Mouse (Mus musculus) neural tube, embryonic 11.5 days (tissue): ENCODE results near the gene Luc7l2. TPM values are rescaled to one million over a fixed set of nuclear protein-coding genes. Genes with fewer than 3 reads are reported as not detected.

ENCODE experiments used
- ATAC-seq: fragments of 200-750 bp; cut with Nextera tagmentation; 2 replicates; pipeline ENCODE4 v1.8.0; 2017; ENCODE audit warnings: moderate number of reproducible peaks, mild to moderate bottlenecking, moderate TSS enrichment, moderate library complexity; ENCODE audit not compliant: insufficient read depth, low FRiP score, low TSS enrichment
- DNase-seq: peaks from one replicate; pipeline ENCODE4 v3.0.0-alpha.2; 2015; ENCODE audit warnings: low spot score
- H3K27ac ChIP-seq: fragments of 300-500 bp; sonication (generic); 2 replicates; pipeline ENCODE4 v1.5.1; 2014; ENCODE audit warnings: low read depth, mild to moderate bottlenecking, low read length
- H3K27me3 ChIP-seq: fragments of 300-500 bp; sonication (generic); 2 replicates; pipeline ENCODE4 v1.6.1; 2014; ENCODE audit warnings: mild to moderate bottlenecking, low read length, mixed read lengths; ENCODE audit not compliant: control insufficient read depth, insufficient read depth
- H3K36me3 ChIP-seq: fragments of 300-500 bp; sonication (generic); 2 replicates; pipeline ENCODE4 v1.6.1; 2014; ENCODE audit warnings: mild to moderate bottlenecking, low read length, moderate library complexity, mixed read lengths; ENCODE audit not compliant: control insufficient read depth, insufficient read depth
- H3K4me1 ChIP-seq: fragments of 300-500 bp; sonication (generic); 2 replicates; pipeline ENCODE4 v1.6.1; 2014; ENCODE audit warnings: low read length, mixed read lengths; ENCODE audit not compliant: control insufficient read depth, insufficient read depth
- H3K4me2 ChIP-seq: fragments of 300-500 bp; sonication (generic); 2 replicates; pipeline ENCODE4 v1.6.1; 2014; ENCODE audit warnings: low read depth, mild to moderate bottlenecking, moderate library complexity
- H3K4me3 ChIP-seq: fragments of 300-500 bp; sonication (generic); 2 replicates; pipeline ENCODE4 v1.5.1; 2014; ENCODE audit warnings: low read depth, low read length
- H3K9ac ChIP-seq: fragments of 300-500 bp; sonication (generic); 2 replicates; pipeline ENCODE4 v1.6.1; 2014; ENCODE audit warnings: mild to moderate bottlenecking, low read length
- H3K9me3 ChIP-seq: fragments of 300-500 bp; sonication (generic); 2 replicates; pipeline ENCODE4 v1.6.1; 2016; ENCODE audit warnings: low read length; ENCODE audit not compliant: control insufficient read depth
- WGBS: fragments of 180-500 bp; shearing (Covaris S2); extraction: QIAGEN DNeasy Blood & Tissue Kit; methylation state at CpG from one replicate; pipeline ENCODE4 v1.1.7; 2014; 5-methylcytosine and 5-hydroxymethylcytosine counted together
- polyA plus RNA-seq: library from polyadenylated mRNA; unstranded; fragments of >200 nt; fragmentation: Nextera tagmentation; extraction: Ambion mirVana; gene quantifications from 2 replicates; pipeline ENCODE4 v1.2.1, GENCODE M21; 2014

Luc7l2 gene
- polyA plus RNA-seq, 1 experiment from 2014 or later, result 32.7 TPM

DNA sequence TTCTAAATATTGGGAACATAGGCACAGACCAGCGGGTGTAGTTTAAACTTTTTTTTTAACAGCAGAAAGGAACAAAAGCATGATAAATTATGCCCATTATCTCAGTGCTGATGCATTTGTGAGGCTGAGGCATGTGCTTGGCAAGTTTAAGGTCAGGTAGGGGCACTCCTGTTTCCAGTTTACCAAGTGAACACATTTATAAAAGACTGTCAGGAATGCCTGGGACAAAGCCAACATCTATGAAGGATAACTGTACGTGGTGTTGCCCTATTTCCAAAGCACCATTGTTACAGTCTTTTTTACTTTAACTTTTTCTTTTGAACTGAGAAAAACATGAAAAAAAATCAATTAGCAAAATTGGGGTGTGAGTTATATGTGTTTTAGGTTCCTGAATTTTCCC lies 58.8 kb downstream of the Luc7l2 start:
- Histone ChIP-seq H3K4me3 (no peak overlapping the region), H3K4me2 (no peak overlapping the region), H3K27me3 (no peaks in the 10 kb centered on the region), H3K9me3 (no peaks in the 10 kb centered on the region), H3K4me1 (no peaks in the 10 kb centered on the region), H3K36me3 (no peaks in the 10 kb centered on the region), H3K27ac (no peak overlapping the region), H3K9ac (no peak overlapping the region)
- ATAC-seq (no peak), DNase-seq (no peak)
- 82% methylated on average over 2 of the region's 2 CpGs for WGBS

DNA sequence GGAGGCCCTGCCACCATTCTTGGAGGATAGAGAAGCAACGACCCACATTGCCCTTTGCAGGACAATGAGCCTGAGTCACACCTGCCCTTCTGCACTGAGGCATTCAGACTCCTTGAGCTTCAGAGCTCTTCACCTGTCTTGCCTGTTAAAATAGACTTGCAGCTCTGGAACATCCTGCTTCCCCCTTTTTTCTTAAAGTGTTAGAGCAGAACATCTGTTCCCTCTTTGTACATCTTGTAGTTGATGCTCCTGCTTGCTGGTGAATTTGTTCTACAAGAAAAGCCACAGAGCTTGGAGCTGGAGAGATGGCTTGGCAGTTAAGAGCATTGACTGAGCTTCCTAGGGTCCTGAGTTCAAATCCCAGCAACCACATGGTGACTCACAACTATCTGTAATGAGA lies 71.3 kb downstream of the Luc7l2 start:
- ATAC-seq, result no peak
- H3K27me3 ChIP-seq, result no peaks in the 10 kb centered on the region
- no peak overlapping the region for H3K4me3 ChIP-seq
- DNase-seq, result no peak
- H3K36me3 ChIP-seq, result peaks cover 10% of the 10 kb centered on the region
- H3K4me2 ChIP-seq, result no peak overlapping the region
- WGBS, result 86% methylated on average over 1 of the region's 1 CpGs
- no peaks in the 10 kb centered on the region for H3K9me3 ChIP-seq
- no peak overlapping the region for H3K27ac ChIP-seq
- H3K4me1 ChIP-seq, result no peaks in the 10 kb centered on the region
- no peak overlapping the region for H3K9ac ChIP-seq

DNA sequence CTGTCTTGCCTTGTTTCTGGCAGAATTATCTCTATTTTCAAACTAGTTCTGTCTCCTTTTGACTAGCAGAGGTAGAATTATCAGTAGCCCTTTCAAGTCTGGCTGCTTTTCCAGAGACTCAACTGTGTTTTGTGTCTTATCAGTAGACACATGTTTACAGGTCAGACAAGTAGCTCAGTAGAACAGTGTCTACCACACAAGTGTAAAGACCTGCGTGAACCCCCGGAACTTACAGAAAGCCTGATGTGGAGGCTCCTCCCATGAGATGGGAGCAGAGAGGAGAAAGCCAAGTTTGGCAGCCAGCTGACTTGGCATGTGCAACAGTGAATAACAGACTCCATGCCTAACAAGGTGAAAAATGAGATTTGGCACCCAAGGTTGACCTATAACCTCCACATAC lies 72.3 kb downstream of the Luc7l2 start:
- no peaks in the 10 kb centered on the region for H3K9me3 ChIP-seq
- H3K27ac ChIP-seq, result no peak overlapping the region
- no peaks in the 10 kb centered on the region for H3K27me3 ChIP-seq
- ATAC-seq (no peak), DNase-seq (no peak)
- H3K4me1 ChIP-seq, result no peaks in the 10 kb centered on the region
- H3K36me3 ChIP-seq, result peaks cover 4% of the 10 kb centered on the region
- no peak overlapping the region for H3K4me3 ChIP-seq
- no peak overlapping the region for H3K4me2 ChIP-seq
- WGBS, result 90% methylated on average over 2 of the region's 2 CpGs
- H3K9ac ChIP-seq, result no peak overlapping the region

GRCm38 (mm10) chr6:38624439-38624838 lies 73.3 kb downstream of the Luc7l2 start:
- H3K9ac ChIP-seq, result no peak overlapping the region
- H3K27me3 ChIP-seq, result no peaks in the 10 kb centered on the region
- WGBS, result 85% methylated on average over 1 of the region's 1 CpGs
- no peaks in the 10 kb centered on the region for H3K4me1 ChIP-seq
- H3K36me3 ChIP-seq, result peaks cover 4% of the 10 kb centered on the region; the same call in 1 of the 2 replicates
- no peaks in the 10 kb centered on the region for H3K9me3 ChIP-seq
- DNase-seq (no peak), ATAC-seq (no peak)
- no peak overlapping the region for H3K4me2 ChIP-seq
- H3K27ac ChIP-seq, result no peak overlapping the region
- H3K4me3 ChIP-seq, result no peak overlapping the region

DNA sequence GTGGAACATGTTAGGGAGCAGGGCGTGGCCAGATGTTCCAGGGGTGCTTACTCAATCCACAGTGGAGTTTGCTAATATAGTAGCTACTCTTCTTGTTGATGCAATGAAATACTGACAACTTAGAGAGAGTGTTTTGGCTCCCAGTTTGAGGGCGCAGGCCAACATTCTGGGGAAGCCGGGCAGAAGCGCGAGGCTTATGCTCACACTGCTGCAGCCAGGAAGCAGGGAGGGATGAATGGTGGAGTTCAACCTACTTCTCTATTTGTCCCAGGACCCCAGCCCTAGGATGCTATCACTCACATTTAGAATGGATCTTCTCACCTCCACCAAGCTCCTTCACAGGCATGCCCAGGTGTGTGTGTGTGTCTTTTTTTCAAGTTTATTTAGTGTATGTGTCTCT lies 75.0 kb downstream of the Luc7l2 start:
- H3K27me3 ChIP-seq, result no peaks in the 10 kb centered on the region
- WGBS, result 97% methylated on average over 5 of the region's 5 CpGs
- no peak overlapping the region for H3K9ac ChIP-seq
- ATAC-seq (no peak), DNase-seq (no peak)
- H3K27ac ChIP-seq, result no peak overlapping the region
- H3K9me3 ChIP-seq, result no peaks in the 10 kb centered on the region
- H3K4me1 ChIP-seq, result no peaks in the 10 kb centered on the region
- H3K36me3 ChIP-seq, result no peaks in the 10 kb centered on the region
- H3K4me3 ChIP-seq, result no peak overlapping the region
- H3K4me2 ChIP-seq, result no peak overlapping the region

DNA sequence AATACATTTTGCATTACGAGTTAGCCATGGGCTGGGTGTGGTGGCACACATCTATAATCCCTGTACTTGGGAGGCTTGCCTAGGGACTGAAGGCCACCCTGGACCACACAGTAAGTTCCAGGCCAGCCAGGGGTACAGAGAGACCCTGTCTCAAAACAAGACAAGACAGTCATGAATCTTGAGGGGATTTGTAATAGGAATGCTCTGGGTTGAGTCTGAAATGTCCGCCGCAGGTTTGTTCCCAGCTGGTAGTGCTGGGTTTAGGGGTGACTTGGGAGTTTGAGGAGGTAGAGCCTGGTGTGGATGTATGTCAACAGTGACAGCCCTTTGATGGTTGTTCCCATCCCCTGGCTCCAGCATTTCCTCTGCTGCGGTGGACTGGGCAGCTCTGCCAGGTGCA lies 75.9 kb downstream of the Luc7l2 start:
- H3K36me3 ChIP-seq, result no peaks in the 10 kb centered on the region
- no peak overlapping the region for H3K4me3 ChIP-seq
- DNase-seq (no peak), ATAC-seq (no peak)
- WGBS, result 93% methylated on average over 4 of the region's 4 CpGs
- no peak overlapping the region for H3K4me2 ChIP-seq
- H3K27me3 ChIP-seq, result no peaks in the 10 kb centered on the region
- no peak overlapping the region for H3K27ac ChIP-seq
- no peaks in the 10 kb centered on the region for H3K4me1 ChIP-seq
- no peaks in the 10 kb centered on the region for H3K9me3 ChIP-seq
- H3K9ac ChIP-seq, result no peak overlapping the region

DNA sequence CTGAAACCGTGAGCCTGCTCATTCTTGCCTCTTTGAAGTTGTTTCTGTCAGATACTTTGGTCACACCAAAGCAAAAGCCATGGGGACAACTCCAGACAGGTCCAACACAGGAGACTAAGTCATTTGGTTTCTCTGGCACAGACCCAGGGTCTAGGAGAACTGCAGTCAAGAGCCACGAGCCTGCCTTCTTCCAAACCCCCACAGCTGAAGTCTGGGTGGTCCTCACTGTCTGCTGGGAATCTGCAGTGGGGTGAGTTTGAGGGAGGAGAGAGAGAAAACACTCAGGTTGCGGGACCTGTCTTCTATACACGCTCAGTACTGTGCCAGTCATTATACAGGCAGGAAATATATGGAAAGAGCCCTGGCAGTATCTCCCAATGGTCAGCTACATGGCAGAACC lies 76.4 kb downstream of the Luc7l2 start:
- H3K4me1 ChIP-seq, result no peaks in the 10 kb centered on the region
- no peaks in the 10 kb centered on the region for H3K36me3 ChIP-seq
- no peak overlapping the region for H3K9ac ChIP-seq
- WGBS, result 83% methylated on average over 4 of the region's 4 CpGs
- no peaks in the 10 kb centered on the region for H3K9me3 ChIP-seq
- H3K4me2 ChIP-seq, result no peak overlapping the region
- no peak overlapping the region for H3K27ac ChIP-seq
- no peaks in the 10 kb centered on the region for H3K27me3 ChIP-seq
- no peak overlapping the region for H3K4me3 ChIP-seq
- DNase-seq, result no peak
- ATAC-seq, result no peak

DNA sequence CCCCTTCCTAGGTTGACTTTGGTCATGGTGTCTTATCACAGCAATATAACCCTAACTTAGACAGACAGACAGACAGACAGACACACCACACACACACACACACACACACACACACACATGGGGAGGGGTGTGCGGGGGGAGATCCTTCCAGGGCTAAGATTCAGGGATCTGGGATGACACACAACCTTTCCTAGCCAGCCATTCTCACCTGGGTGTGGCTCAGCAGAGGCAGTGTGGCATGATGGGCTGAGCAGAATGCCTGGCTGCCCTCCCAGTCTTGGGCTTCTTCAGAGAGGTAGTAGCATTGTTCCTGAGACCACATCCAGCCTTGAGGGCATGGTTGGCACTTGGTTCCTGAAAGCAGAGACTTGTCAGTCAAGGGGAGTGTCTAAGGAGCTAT lies 78.4 kb downstream of the Luc7l2 start:
- no peak for DNase-seq
- no peak overlapping the region for H3K4me2 ChIP-seq
- ATAC-seq, result no peak
- no peaks in the 10 kb centered on the region for H3K4me1 ChIP-seq
- H3K27ac ChIP-seq, result no peak overlapping the region
- 100% methylated on average over 1 of the region's 1 CpGs for WGBS
- H3K36me3 ChIP-seq, result no peaks in the 10 kb centered on the region
- H3K9ac ChIP-seq, result no peak overlapping the region
- no peak overlapping the region for H3K4me3 ChIP-seq
- no peaks in the 10 kb centered on the region for H3K9me3 ChIP-seq
- peaks cover 8% of the 10 kb centered on the region for H3K27me3 ChIP-seq

DNA sequence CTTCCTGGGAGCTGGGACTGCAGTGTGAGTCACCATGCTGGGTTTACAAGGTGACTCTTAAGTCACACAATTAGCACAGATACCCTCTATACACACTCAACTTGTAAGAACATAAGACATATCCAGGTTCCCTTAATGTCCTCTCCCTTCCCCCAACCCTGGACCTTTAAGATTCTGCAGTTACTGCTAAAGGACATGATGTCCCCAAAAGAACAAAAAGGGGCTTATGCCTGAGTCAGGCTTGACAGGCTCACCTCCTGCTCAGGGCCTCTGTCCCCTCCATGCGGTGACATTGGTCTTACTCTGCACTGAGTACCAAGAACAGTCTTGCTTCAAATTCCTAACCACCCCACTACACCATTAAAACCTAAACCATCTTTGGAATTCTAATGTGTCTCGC lies 81.7 kb downstream of the Luc7l2 start:
- no peak overlapping the region for H3K9ac ChIP-seq
- 83% methylated on average over 2 of the region's 2 CpGs for WGBS
- peaks cover 16% of the 10 kb centered on the region for H3K4me1 ChIP-seq
- ATAC-seq, result no peak
- no peak for DNase-seq
- peaks cover 39% of the 10 kb centered on the region for H3K27me3 ChIP-seq
- H3K4me3 ChIP-seq, result no peak overlapping the region
- no peak overlapping the region for H3K4me2 ChIP-seq
- H3K36me3 ChIP-seq, result no peaks in the 10 kb centered on the region
- H3K9me3 ChIP-seq, result no peaks in the 10 kb centered on the region
- no peak overlapping the region for H3K27ac ChIP-seq
